Mouse (Mus musculus): ENCODE results near the gene Rpn1. TPM values are rescaled to one million over a fixed set of nuclear protein-coding genes. Genes with fewer than 3 reads are reported as not detected.
"Not testable (repeated sequence)": the region's sequence is repeated elsewhere in the genome, so short reads cannot be mapped to it uniquely, and the experiment has no call there.

Rpn1 gene
- total and polyA plus RNA-seq, 2 experiments from 2014 or later: 198 to 261 TPM

DNA sequence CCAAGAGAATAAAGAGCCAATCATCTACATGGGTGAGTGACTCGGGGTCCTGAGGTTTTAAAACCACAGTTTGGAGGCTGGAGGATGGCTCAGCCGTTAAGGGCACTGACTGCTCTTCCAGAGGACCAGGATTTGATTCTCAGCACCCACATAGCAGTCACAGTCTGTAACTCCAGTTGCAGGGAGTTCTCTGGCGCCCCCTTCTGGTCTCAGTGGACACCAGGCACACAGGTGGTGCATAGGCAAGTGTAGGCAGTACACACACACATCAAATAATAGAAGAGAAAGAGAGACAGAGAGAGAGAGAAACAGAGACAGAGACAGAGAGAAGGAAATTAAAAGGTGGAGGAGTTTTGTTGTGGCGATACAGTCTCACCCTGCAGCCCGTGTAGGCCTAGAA lies 35.0 kb downstream of the Rpn1 start:
- H3K4me1 ChIP-seq (ENCODE audit: insufficient read depth, low read length): no peaks in the 10 kb centered on the region
- no peak overlapping the region for H3K9ac ChIP-seq (replicated peaks; ENCODE audit: low read length, poor library complexity, severe bottlenecking)
- no peak overlapping the region for H3K27ac ChIP-seq (ENCODE audit: low read depth, low read length)
- no peak overlapping the region for H3K4me2 ChIP-seq (ENCODE audit: low read depth, low read length, poor library complexity, severe bottlenecking)
- no peaks in the 10 kb centered on the region for H3K9me3 ChIP-seq (ENCODE audit: low read length)
- TF ChIP-seq CTCF (IDR thresholded peaks at IDR 0.05): peak; percentile 29; the same call in 1 of the 2 replicates
- no peaks in the 10 kb centered on the region for H3K36me3 ChIP-seq (ENCODE audit: insufficient read depth, low read length)
- H3K27me3 ChIP-seq (ENCODE audit: insufficient read depth, low read length): no peaks in the 10 kb centered on the region
- 80% methylated on average over 5 of the region's 5 CpGs for WGBS
- ATAC-seq (ENCODE audit: low FRiP score): no peak
- DNase-seq (ENCODE audit: low spot score): no peak
- no peak overlapping the region for H3K4me3 ChIP-seq (ENCODE audit: low read depth, low read length)

- DNase-seq (ENCODE audit: low spot score) (no peak), ATAC-seq (ENCODE audit: low FRiP score) (no peak)
- no peak for TF ChIP-seq CTCF (IDR thresholded peaks at IDR 0.05)
- 86% methylated on average over 7 of the region's 7 CpGs for WGBS
- no peak overlapping the region for H3K4me2 ChIP-seq (ENCODE audit: low read depth, low read length, poor library complexity, severe bottlenecking)
- no peaks in the 10 kb centered on the region for H3K4me1 ChIP-seq (ENCODE audit: insufficient read depth, low read length)
- no peaks in the 10 kb centered on the region for H3K9me3 ChIP-seq (ENCODE audit: low read length)
- no peak overlapping the region for H3K4me3 ChIP-seq (ENCODE audit: low read depth, low read length)
- no peak overlapping the region for H3K27ac ChIP-seq (ENCODE audit: low read depth, low read length)
- H3K27me3 ChIP-seq (ENCODE audit: insufficient read depth, low read length): no peaks in the 10 kb centered on the region
- H3K9ac ChIP-seq (replicated peaks; ENCODE audit: low read length, poor library complexity, severe bottlenecking): no peak overlapping the region
- no peaks in the 10 kb centered on the region for H3K36me3 ChIP-seq (ENCODE audit: insufficient read depth, low read length)
These were observed 36.5 kb downstream of the Rpn1 start for GRCm38 (mm10) chr6:88120813-88121212.

- Histone ChIP-seq H3K9me3 (ENCODE audit: low read length) (no peaks in the 10 kb centered on the region), H3K9ac (replicated peaks; ENCODE audit: low read length, poor library complexity, severe bottlenecking) (no peak overlapping the region), H3K4me3 (ENCODE audit: low read depth, low read length) (no peak overlapping the region), H3K4me2 (ENCODE audit: low read depth, low read length, poor library complexity, severe bottlenecking) (no peak overlapping the region), H3K4me1 (ENCODE audit: insufficient read depth, low read length) (no peaks in the 10 kb centered on the region), H3K27ac (ENCODE audit: low read depth, low read length) (no peak overlapping the region), H3K27me3 (ENCODE audit: insufficient read depth, low read length) (no peaks in the 10 kb centered on the region; the same call in 1 of the 2 replicates), H3K36me3 (ENCODE audit: insufficient read depth, low read length) (no peaks in the 10 kb centered on the region)
- ATAC-seq (ENCODE audit: low FRiP score) (no peak), DNase-seq (ENCODE audit: low spot score) (no peak)
- no peak for TF ChIP-seq CTCF (IDR thresholded peaks at IDR 0.05)
- WGBS: 84% methylated on average over 2 of the region's 2 CpGs
These were observed 37.5 kb downstream of the Rpn1 start for GRCm38 (mm10) chr6:88121781-88122180.

GRCm38 (mm10) chr6:88123150-88123857 lies 39.0 kb downstream of the Rpn1 start:
- 42% methylated on average over 11 of the region's 11 CpGs for WGBS
- peak; percentile 53 for TF ChIP-seq CTCF (IDR thresholded peaks at IDR 0.05)
- DNase-seq (ENCODE audit: low spot score) (no peak), ATAC-seq (ENCODE audit: low FRiP score) (no peak)
- H3K9ac ChIP-seq (replicated peaks; ENCODE audit: low read length, poor library complexity, severe bottlenecking): no peak overlapping the region
- peak overlapping the region; percentile 25; the same call in 1 of the 2 replicates for H3K4me2 ChIP-seq (ENCODE audit: low read depth, low read length, poor library complexity, severe bottlenecking)
- H3K4me1 ChIP-seq (ENCODE audit: insufficient read depth, low read length): no peaks in the 10 kb centered on the region
- no peaks in the 10 kb centered on the region; the same call in 1 of the 2 replicates for H3K27me3 ChIP-seq (ENCODE audit: insufficient read depth, low read length)
- no peaks in the 10 kb centered on the region for H3K36me3 ChIP-seq (ENCODE audit: insufficient read depth, low read length)
- no peak overlapping the region for H3K4me3 ChIP-seq (ENCODE audit: low read depth, low read length)
- H3K9me3 ChIP-seq (ENCODE audit: low read length): no peaks in the 10 kb centered on the region
- no peak overlapping the region for H3K27ac ChIP-seq (ENCODE audit: low read depth, low read length)

GRCm38 (mm10) chr6:88123858-88124261 lies 39.6 kb downstream of the Rpn1 start:
- ATAC-seq (ENCODE audit: low FRiP score) (peak; percentile 66; the same call in 1 of the 2 replicates), DNase-seq (ENCODE audit: low spot score) (peak; percentile 69)
- H3K4me2 ChIP-seq (ENCODE audit: low read depth, low read length, poor library complexity, severe bottlenecking): peak overlapping the region; percentile 25; the same call in 1 of the 2 replicates
- TF ChIP-seq CTCF (IDR thresholded peaks at IDR 0.05): peak; percentile 78
- H3K4me3 ChIP-seq (ENCODE audit: low read depth, low read length): no peak overlapping the region
- H3K36me3 ChIP-seq (ENCODE audit: insufficient read depth, low read length): no peaks in the 10 kb centered on the region
- H3K27me3 ChIP-seq (ENCODE audit: insufficient read depth, low read length): no peaks in the 10 kb centered on the region; the same call in 1 of the 2 replicates
- H3K27ac ChIP-seq (ENCODE audit: low read depth, low read length): no peak overlapping the region
- WGBS: 2% methylated on average over 9 of the region's 9 CpGs
- no peaks in the 10 kb centered on the region for H3K9me3 ChIP-seq (ENCODE audit: low read length)
- no peaks in the 10 kb centered on the region for H3K4me1 ChIP-seq (ENCODE audit: insufficient read depth, low read length)
- H3K9ac ChIP-seq (replicated peaks; ENCODE audit: low read length, poor library complexity, severe bottlenecking): no peak overlapping the region

DNA sequence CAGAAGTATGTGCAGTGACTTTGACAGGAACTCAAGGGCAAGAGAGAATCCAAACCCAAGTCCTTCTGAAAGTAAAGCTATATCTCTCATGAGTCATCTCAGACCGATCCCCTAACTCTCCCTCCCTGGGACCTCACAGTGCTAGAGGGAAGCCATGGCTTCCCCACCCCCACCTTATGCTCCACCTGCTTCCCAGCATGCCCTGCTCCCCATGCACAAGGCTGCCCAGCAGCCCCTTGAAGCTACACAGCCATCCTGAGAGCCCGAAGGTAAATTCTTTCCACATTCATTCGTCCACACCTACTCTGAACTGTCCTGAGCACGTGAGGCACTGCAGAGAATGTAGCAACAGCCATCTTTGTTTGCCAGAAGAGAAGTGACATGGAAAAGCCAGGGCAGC lies 40.3 kb downstream of the Rpn1 start:
- WGBS: 87% methylated on average over 4 of the region's 4 CpGs
- no peak overlapping the region for H3K4me3 ChIP-seq (ENCODE audit: low read depth, low read length)
- DNase-seq (ENCODE audit: low spot score) (no peak), ATAC-seq (ENCODE audit: low FRiP score) (no peak)
- no peak overlapping the region for H3K9ac ChIP-seq (replicated peaks; ENCODE audit: low read length, poor library complexity, severe bottlenecking)
- H3K27ac ChIP-seq (ENCODE audit: low read depth, low read length): no peak overlapping the region
- no peaks in the 10 kb centered on the region for H3K9me3 ChIP-seq (ENCODE audit: low read length)
- no peaks in the 10 kb centered on the region for H3K36me3 ChIP-seq (ENCODE audit: insufficient read depth, low read length)
- no peak for TF ChIP-seq CTCF (IDR thresholded peaks at IDR 0.05)
- no peaks in the 10 kb centered on the region; the same call in 1 of the 2 replicates for H3K27me3 ChIP-seq (ENCODE audit: insufficient read depth, low read length)
- H3K4me1 ChIP-seq (ENCODE audit: insufficient read depth, low read length): no peaks in the 10 kb centered on the region
- no peak overlapping the region for H3K4me2 ChIP-seq (ENCODE audit: low read depth, low read length, poor library complexity, severe bottlenecking)

DNA sequence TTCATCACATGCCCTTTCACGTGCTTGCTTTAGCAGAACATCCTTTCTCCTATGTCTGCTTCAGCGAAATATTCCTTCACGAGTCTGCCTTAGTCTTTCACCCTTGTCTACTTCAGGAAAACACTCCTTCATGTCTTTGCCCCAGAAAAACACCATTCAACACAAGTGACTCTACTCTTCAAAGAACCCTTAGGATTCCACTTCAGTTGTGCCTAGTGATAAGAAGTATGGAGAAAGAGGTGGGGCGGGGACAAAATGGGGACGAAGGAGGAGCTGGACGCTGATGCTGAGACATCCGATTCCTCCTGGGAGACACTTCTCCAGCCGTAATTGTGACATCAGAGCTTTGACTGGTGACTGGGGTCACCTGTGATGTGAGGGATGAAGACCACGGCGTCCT lies 41.5 kb downstream of the Rpn1 start:
- H3K36me3 ChIP-seq (ENCODE audit: insufficient read depth, low read length); DNase-seq (ENCODE audit: low spot score); H3K27ac ChIP-seq (ENCODE audit: low read depth, low read length); H3K4me3 ChIP-seq (ENCODE audit: low read depth, low read length); H3K4me2 ChIP-seq (ENCODE audit: low read depth, low read length, poor library complexity, severe bottlenecking); H3K9me3 ChIP-seq (ENCODE audit: low read length); H3K9ac ChIP-seq (replicated peaks; ENCODE audit: low read length, poor library complexity, severe bottlenecking); H3K4me1 ChIP-seq (ENCODE audit: insufficient read depth, low read length); H3K27me3 ChIP-seq (ENCODE audit: insufficient read depth, low read length); ATAC-seq (ENCODE audit: low FRiP score): not testable (repeated sequence)
- WGBS: 89% methylated on average over 10 of the region's 10 CpGs

Data from midbrain, postnatal 0 days (tissue).